Mouse (Mus musculus): ENCODE measurements around the gene Cox6a1.
"Not testable (repeated sequence)": the region's sequence is repeated elsewhere in the genome, so short reads cannot be mapped to it uniquely, and the experiment has no call there.

Cox6a1 gene

DNA sequence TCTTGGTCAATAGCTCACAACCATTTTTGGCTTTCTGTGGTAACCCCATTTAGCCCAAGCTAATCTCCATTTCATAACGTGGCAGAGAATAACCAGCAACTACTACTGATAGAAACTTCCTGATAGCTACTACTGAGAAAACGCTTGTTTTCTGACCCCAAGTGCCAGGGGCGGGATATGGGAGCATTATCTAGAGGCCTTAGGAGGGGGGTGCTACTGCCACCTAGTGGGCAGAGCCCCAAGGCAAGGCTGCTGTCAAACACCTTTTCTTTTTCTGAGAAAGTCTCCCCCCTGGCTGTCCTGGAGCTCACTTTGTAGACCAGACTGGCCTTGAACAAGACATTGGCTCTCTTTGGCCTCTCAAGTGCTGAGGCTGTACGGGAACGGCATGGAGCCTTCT lies 1.2 kb downstream of the Cox6a1 start:
- DNase-seq (ENCODE audit: low spot score) = peak; percentile 80

DNA sequence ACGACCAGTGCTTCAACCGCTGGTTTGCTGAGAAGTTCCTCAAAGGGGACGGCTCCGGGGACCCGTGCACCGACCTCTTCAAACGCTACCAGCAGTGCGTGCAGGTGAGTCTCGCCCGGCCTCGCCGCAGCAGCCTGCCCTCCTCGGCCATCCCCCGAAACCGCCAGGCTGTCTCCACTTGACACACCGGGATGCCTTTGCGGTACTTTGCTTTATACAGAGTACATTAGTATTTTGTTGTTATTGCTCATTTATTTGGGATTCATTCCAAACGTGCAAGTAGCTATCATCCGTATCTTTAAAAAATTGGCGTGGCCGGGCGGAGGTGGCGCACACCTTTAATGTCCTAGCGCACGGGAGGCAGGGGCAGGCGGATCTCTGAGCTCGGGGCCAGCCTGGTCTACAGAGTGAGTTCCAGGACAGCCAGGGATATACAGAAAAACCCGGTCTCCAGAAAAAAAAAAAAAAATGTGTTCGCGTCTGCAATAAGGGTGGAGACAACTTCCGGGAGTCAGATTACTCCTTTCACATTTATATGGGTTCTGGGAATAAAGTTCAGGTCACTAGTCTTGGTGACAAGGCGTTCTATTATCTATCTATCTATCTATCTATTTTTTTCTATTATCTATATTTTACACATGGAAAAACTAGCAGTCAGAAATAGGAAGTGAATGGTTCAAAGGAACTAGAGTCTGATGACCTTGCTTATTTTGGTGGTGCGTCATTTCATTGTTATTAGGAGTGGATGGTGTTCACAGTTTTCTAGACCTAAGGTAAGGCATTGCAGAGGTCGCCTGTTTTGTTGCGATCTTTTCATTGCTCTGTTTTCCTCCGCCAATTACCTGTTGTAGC lies 7.2 kb downstream of the Cox6a1 start:
- DNase-seq (ENCODE audit: low spot score) = no peak

DNA sequence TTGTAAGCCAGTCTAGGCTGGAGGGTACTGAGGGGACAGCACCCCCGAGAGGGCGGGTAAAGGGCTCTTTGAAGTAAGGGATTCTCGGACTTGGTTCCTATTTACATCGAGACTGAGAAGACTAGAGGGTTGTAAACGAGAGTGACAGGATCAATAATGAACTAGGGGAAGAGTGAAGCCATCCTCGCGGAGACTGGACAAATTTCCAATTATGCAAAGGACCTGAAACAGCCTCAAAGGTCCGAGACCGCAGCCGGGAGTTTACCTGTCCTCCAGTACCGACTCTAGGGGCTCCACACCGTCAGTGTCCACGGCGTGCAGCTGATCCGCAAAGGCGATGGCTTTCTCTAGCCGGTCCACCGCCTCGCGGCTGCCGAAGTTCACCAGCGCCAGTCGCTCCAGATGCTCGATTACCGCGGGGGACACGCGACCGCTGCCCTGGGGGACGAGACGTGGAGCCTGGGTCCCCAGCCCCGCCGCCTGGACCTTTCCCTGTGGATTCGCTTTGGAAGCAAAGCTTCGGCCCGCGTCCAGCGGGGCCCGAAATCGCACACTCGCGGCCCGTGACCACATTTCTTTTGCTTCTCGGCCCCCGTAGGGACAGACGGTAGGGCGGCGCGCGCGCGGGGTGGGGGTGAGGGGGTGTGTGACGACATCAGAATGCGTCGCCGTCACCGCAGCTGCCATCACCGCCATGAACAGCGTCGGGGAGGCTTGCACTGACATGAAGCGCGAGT lies 8.0 kb downstream of the Cox6a1 start, which contains the start of the genes Gatc and Triap1:
TSS of gene Gatc (minus strand) at position 602 of the 737 bp plus-strand sequence.
TSS of gene Triap1 (plus strand) at position 649 of the 737 bp plus-strand sequence.
- DNase-seq (ENCODE audit: low spot score) = peak; percentile 83

DNA sequence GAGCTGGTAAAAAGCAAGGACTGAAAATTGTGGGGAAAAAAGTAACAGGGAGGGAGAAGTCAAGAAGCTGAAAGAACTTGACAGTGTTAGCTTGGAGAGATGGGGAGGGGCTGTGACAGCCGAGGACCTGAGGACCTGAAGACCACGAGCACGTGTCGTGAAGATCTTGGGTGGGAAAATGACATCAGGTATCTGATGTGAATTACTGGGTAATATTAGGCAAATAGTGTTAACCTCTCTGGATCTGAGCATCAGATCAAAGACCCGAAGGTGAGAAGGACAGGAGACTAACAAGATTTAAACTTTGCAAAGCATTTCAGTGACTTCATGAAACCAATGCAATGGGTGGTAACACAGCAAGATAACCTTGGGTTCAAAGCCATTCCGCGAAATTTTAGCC lies 8.8 kb downstream of the Cox6a1 start:
- DNase-seq (ENCODE audit: low spot score) = no peak

DNA sequence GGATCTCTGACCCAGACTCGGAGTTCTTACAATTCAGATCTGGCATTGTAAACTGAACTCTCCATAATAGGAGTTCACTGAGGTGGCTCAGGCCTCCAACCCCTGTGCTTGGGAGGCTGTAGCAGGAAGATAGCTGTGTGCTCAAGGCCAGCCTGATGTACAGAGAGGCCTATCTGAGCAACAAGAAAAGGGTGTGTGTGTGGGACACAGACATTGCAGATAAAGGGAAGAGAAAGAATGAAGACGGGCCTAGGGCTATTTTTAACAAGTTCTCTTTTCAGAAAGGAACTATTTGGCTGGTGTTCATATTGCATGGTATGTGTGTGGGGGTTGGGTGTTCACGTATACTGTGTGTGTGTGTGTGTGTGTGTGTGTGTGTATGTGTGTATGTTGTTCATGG lies 15.2 kb downstream of the Cox6a1 start:
- no peak for DNase-seq (ENCODE audit: low spot score)

DNA sequence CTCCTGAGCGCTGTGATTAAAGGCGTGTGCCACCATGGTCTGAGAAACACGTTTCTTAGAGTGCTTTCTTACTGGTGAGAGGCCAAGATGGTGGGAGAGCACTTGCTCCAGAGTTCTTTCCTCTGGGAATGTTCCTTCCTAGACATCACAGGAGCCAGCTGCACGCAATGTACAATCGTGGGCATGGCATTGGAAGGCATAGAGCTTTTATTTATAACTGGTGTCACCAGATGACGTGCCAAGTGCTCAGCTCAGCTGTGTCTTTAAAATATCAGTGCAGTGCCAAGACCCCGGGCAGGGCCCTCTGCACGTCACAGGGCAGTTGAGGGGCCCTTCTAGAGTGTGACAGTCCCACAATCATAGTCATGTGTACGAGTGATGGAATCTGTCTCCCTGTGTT lies 17.8 kb downstream of the Cox6a1 start:
- no peak for DNase-seq (ENCODE audit: low spot score)

DNA sequence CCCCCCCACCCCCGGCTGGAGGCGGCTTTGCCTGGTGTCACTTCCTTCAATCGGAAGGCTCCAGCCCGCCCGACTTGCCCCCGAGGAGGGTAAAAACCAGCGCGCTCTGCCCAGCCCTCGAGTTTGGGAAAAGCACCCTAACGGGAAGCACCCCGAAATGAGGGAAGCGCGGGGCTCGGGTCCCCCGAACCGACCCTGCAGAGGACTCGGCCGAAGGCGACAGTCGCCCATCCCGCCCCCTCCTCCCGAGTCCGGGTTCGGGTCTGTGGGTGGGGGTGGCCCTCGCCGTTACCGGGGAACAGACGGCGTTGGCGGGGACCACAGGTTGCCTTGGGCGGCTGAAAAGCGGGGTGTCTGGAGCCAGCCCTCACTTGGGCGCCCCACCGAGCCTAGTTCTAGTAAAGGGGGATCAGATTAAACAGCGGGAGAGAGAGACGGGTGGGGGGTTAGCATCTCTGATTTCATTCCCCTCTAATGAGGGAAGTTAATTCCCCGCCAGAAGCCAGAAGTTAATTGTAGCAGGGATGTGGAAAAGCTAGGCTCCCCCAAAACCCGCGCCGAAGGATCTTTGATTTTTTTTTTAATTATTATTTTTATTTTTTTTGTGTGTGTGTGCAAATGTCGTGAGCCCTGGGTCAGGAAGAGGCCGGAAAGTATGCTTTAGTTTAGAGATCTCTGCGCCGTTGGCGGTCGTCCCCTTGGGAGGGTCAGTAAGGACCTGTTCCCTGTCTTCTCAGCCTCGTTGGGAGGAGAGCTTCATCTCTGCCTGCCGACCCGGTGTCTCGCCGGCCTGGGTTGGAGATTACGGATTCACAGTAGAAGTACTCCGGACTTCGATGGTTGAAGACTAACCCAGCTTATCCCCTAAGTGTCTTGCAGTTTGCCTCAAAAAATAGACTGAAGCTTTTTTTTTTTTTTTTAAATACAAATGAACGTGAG lies 20.9 kb downstream of the Cox6a1 start:
- DNase-seq (ENCODE audit: low spot score) = peak; percentile 19

DNA sequence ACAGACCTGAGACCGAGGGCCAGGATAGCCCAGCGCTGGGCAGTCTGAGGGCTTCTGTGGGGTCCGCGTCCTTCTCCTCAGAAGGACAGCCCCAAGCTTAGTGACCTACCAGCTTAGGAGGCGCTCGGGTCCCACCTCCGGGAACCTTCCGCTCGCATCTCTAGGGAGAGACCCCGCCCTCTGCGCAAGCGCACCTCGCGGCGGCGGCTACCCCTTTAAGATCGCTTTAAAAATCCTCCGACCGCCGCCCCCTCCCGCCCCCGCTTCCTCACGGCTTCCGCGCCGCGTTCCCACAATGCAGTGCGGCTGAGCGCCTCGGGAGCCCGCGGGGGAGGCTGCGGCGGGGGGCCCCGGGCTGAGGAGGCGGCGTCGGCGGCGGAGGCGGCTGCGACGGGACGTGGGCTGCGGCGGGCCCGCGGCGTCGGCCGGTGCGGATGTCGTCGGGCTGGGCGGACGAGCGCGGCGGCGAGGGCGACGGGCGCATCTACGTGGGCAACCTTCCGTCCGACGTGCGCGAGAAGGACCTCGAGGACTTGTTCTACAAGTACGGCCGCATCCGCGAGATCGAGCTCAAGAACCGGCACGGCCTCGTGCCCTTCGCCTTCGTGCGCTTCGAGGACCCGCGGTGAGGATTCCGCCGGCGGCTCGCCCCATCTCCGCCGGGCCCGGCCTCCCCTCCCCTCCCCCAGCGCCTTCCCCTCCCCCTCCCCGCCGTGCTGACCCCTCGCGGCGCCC lies 21.7 kb downstream of the Cox6a1 start, which contains the start of gene Srsf9:
TSS of gene Srsf9 (plus strand) at position 303 of the 735 bp plus-strand sequence.
- DNase-seq (ENCODE audit: low spot score) = peak; percentile 91

DNA sequence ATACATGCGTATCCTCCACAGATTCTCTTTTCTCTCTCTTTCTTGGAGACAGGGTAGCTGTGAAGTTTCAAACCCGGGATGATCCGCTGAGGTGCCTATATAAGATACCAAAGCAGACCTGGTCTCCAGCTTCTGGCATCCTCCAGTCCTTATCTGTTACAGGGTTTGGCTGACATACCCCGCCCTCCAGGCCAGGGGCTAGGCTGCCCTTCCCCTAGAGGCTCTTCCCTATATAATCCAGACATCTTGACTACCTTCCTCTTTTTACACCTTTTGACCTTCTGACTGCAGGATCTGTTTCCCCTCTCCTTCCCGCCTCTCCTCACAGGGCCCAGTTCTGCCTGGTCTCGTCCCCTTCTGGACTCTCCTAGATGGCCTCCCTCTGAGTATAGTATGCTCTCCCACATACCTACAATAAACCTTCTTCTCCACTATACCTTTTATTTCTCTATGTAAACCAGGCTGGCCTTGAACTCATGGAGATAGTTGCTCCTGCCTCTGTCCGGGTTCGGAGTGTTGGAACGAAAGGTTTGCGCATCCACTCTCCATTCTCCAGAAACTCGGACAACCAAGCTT lies 22.4 kb downstream of the Cox6a1 start:
- DNase-seq (ENCODE audit: low spot score) = no peak

DNA sequence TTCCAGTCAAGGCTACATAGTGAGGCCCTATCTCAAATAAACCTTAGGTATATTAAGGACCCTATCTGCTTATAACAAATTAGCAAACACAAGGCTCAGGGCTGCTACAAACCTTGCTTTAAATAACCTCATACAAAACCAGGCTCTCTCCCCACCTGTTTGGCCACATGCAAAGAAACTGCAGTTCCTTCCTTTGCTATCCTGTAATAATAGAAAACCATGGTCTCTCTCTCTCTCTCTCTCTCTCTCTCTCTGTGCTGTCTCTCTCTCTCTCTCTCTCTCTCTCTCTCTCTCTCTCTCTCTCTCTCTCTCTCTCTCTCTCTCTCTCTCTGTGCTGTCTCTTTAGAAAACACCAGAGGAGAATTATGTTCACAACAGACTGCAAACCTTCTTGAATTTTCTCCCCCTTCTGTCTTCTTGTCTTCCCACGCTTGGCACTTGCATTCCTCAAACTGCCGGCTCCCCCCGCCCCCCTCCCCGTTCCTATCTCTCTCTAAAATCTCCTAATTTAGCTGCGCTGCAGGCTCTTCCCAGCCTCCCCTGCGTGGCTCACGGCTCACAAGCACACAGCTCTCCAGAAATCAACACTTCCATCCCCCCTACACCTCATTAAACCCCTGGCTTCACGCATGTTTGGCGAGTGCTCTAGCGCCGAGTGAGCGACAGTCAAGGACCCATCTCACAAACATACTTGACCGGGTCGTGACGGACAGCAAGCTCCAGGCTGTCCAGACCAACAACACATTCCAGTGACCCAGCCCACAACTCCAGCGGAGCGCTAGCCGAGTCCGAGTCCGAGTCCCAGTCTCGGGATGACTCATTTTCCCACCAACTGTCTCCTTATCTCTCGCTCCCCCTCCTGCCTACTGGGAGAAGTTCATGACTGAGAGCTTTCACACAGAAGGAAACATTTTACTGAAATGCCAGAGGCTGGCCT lies 29.5 kb downstream of the Cox6a1 start:
- DNase-seq (ENCODE audit: low spot score) = peak; percentile 25

DNA sequence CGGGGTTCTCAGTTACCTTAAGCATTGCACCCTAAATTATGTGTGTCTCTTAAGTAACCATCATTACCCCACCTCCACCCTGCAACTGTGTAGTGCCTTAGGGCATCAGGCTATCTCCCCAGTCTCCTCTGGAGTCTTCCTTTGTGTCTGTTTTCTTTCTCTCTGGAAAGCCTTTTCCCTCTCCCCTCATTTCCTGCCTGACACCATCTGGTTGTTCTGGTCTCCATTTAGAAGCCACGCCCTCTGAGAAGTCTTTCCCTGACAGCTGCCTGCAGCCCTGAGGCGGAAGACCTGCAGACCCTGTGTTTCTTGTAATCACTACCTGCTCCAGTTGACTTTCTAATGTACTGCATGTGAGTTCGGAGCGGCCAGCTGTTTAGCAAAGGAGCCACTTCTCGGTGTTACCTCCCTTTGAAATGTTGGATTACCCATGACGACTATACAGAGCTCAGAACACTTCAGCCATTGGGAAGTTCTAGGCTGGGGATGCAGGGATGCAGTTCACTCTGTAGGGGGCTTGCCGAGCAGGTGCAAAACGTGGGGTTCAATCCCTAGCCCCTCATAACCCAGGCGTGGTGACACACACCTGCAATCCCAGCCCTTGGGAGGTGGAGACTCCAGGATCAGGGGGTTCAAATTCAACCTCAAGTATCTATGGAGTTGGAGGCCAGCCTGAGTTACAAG lies 31.0 kb downstream of the Cox6a1 start:
- no peak for DNase-seq (ENCODE audit: low spot score)

DNA sequence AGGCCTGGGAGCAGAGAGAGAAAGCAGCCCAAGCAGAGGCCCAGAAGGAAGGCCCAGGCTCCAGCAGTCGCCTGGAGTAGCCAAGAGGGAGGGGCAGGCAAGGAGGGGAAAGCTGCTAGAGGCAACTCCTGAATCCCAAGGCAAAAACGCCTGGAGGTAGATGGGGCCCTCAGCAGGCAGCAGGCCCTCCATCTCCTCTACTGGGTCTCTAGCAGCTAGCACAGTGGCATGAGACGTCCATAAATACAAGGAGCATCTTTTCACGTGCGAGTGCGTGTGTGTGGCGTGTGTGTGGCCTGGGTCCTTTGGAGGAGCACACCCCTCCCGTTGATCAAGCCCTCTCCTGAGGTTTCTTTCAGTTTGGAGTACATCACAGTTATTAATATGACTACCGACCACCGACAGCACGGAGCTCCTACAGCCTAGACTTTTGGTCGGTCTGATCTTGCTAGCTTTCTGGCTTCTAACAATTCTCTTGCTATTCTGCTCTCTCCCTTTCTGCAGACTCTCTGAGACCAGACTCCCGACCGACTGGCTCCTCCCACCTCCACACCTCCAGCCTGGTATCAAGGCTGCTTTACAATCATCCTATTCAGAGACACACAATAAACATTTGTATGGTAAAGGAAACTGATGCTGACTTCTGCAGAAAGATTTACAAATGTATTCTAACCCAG lies 31.7 kb downstream of the Cox6a1 start:
- DNase-seq (ENCODE audit: low spot score) = no peak

DNA sequence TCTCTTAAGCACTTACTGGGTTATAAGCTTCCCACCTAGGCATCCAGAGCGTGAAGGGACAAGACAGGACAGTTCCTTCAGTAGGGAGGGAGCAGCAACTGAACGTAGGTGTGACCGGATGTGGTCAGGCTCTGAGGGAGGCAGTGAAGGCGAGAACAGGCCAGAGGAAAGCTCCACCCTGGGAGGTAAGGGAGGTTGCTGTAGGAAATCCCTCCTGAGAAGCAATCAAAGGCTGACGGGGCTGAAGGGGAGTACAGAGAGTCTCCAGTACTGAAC lies 35.2 kb downstream of the Cox6a1 start:
- DNase-seq (ENCODE audit: low spot score) = peak; percentile 3

DNA sequence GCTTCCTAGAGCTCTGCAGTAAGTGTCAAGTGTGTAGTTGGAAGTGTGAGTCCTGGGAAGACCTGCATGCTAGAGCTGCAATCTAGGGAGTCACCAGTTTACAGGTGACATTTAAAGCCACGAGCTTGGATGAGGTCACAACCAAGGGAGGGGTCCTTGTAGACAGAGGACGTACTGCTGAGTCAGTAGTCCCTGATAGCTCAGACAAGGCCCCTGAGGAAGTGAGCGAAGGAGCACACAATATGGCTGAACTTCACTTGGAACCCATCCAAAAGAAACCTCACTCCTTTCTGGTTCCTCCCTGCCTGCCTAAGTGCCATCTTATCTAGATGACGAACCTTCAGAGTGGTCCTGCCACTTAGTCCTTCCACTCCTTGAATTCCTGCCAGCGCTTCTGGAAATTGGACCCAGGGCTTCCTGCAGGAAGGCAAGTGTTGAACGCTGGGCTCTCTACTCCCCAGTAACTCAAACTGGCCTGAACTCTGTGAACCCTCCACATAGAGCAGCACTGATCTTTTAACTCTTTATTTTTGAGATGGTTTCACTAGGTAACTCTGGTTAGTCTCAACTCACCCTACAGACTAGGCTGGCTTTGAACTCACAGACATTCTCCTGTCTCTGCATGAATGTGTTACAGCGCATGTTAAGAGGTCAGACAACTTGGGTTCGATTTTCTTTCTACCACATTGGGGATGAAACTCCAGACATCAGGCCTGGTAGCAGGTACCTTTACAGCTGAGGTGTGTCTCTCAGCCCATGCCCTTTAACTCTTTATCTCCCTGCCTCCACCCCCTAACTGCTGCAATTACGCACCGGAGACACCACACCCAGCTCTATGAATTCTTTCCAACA lies 35.7 kb downstream of the Cox6a1 start:
- no peak for DNase-seq (ENCODE audit: low spot score)

DNA sequence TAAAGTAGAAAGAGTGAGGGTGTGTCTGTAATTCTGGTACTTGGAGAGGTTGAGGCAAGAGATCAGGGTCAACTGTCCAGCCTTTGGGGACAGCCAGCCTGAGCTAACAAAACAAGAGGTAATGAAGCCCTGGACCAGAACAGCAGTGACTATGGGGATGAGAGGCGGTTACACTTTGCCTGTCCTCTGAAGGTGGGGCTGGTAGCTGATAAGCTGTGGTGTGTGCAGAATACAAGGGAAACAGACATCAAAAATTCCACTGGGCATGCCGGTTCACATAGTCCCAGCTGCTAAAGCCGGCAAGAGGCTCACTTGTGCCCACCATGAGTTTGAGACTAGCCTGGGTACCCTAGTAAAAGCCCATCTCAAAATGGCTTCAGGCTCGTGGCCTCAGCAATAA lies 36.4 kb downstream of the Cox6a1 start:
- no peak for DNase-seq (ENCODE audit: low spot score)

DNA sequence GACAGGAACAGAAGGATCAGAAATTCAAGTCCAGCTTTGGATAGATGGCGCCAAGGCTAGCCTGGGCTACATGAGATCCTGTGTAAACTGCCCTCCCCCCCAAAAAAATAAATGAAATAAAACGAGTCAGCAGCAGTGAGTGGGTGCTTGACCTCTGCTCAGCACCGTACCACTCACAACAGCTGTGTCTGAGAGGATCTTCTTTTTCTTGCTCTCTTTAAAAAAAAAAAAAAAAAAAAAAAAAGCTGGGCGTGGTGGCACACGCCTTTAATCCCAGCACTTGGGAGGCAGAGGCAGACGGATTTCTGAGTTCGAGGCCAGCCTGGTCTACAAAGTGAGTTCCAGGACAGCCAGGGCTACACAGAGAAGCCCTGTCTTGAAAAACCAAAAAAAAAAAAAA lies 46.6 kb downstream of the Cox6a1 start:
- not testable (repeated sequence) for DNase-seq (ENCODE audit: low spot score)

DNA sequence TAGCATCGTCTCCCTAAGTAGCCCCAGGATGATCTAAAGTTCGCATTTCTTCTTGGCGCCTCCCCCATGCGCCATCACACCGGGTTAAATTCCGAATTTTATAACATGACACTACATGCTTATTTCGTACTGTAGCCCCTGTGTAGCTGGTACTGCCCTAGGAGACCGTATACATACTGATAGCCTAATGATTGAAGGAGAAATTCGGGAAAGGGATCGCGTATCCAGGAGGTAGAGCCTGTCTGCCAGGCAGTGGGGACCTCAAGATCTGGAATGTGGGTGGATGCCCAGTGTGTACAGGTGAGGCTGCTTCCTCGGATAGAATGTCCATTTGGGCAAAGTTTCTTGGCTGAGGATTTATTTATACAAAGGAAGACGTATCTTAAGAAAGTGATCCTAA lies 47.2 kb downstream of the Cox6a1 start:
- DNase-seq (ENCODE audit: low spot score) = no peak

All from T-cell, adult 2 months (primary cell).